Mouse (Mus musculus) heart, embryonic 15.5 days (tissue): ENCODE measurements around the gene Csf3r. TPM values are rescaled to one million over a fixed set of nuclear protein-coding genes. Genes with fewer than 3 reads are reported as not detected.

Experiments
- ATAC-seq: fragments of 200-750 bp; cut with Nextera tagmentation; replicated peaks from 2 replicates; pipeline ENCODE4 v1.8.0; 2017; ENCODE audit warnings: low read depth, moderate TSS enrichment; ENCODE audit not compliant: insufficient number of reproducible peaks, insufficient read depth, low FRiP score
- H3K27ac ChIP-seq: fragments of 300-500 bp; sonication (generic); 2 replicates; pipeline ENCODE4 v1.5.1; 2015; ENCODE audit warnings: mild to moderate bottlenecking, inconsistent platforms
- H3K27me3 ChIP-seq: fragments of 300-500 bp; sonication (generic); 2 replicates; pipeline ENCODE4 v1.6.1; 2015; ENCODE audit warnings: inconsistent platforms
- H3K36me3 ChIP-seq: fragments of 300-500 bp; sonication (generic); 2 replicates; pipeline ENCODE4 v1.6.1; 2015; ENCODE audit warnings: mild to moderate bottlenecking, inconsistent platforms
- H3K4me1 ChIP-seq: fragments of 300-500 bp; sonication (generic); replicated peaks from 2 replicates; pipeline ENCODE4 v1.6.1; 2015; ENCODE audit warnings: inconsistent platforms
- H3K4me2 ChIP-seq: fragments of 300-500 bp; sonication (generic); 2 replicates; pipeline ENCODE4 v1.6.1; 2015; ENCODE audit warnings: inconsistent platforms, mild to moderate bottlenecking, moderate library complexity
- H3K4me3 ChIP-seq: fragments of 300-500 bp; sonication (generic); 2 replicates; pipeline ENCODE4 v1.5.1; 2015; ENCODE audit warnings: mild to moderate bottlenecking, inconsistent platforms
- H3K9ac ChIP-seq: fragments of 300-500 bp; sonication (generic); 2 replicates; pipeline ENCODE4 v1.6.1; 2015; ENCODE audit warnings: mild to moderate bottlenecking, inconsistent platforms
- H3K9me3 ChIP-seq: fragments of 300-500 bp; sonication (generic); replicated peaks from 2 replicates; pipeline ENCODE4 v1.6.1; 2016; ENCODE audit warnings: inconsistent platforms
- WGBS: fragments of 180-500 bp; shearing (Covaris S2); methylation state at CpG from one replicate; pipeline ENCODE4 v1.1.7; 2015; ENCODE audit warnings: mixed read lengths; 5-methylcytosine and 5-hydroxymethylcytosine counted together
- polyA plus RNA-seq: library from polyadenylated mRNA; unstranded; fragments of >200 nt; fragmentation: Nextera tagmentation; extraction: Ambion mirVana; gene quantifications from 2 replicates; pipeline ENCODE4 v1.2.1, GENCODE M21; 2015

Csf3r gene
- polyA plus RNA-seq, 1 experiment from 2014 or later, result 0.38 TPM

DNA sequence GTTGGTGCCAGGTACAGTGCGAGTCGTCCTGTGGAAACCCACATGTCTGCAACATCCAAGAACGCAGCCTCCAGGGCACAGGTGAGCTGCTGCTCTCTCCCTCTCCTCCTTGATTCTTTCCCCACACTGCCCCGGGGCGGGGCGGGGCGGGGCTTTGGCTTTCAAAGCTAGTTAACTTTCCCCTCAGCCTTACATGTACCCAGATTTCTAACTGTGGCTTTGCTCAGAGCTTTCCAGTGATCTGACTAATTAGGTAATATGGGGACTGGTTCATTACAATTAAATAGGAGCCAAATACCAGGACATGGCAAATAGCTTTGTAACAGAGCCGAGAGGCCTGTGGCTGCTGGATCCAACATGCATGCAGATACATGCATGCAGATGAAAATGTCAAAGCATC lies 60.0 kb downstream of the Csf3r start:
- Histone ChIP-seq H3K4me2 (no peak overlapping the region), H3K27ac (no peak overlapping the region), H3K4me1 (0 out of 2 replicates have a peak, but pooled peaks cover 3% of the 10 kb centered on the region), H3K27me3 (no peaks in the 10 kb centered on the region), H3K9ac (no peak overlapping the region), H3K9me3 (no peaks in the 10 kb centered on the region), H3K36me3 (no peaks in the 10 kb centered on the region), H3K4me3 (no peak overlapping the region)
- WGBS, result 66% methylated on average over 8 of the region's 8 CpGs
- ATAC-seq, result no peak

- Histone ChIP-seq H3K4me1 (0 out of 2 replicates have a peak, but pooled peaks cover 3% of the 10 kb centered on the region), H3K9ac (no peak overlapping the region)
Observed at GRCm38 (mm10) chr4:126085996-126086576, 61.7 kb downstream of the Csf3r start.

GRCm38 (mm10) chr4:126090101-126090847 lies 65.9 kb downstream of the Csf3r start:
- H3K27me3 ChIP-seq, result no peaks in the 10 kb centered on the region
- no peak overlapping the region for H3K4me3 ChIP-seq
- H3K9ac ChIP-seq, result no peak overlapping the region
- no peaks in the 10 kb centered on the region for H3K9me3 ChIP-seq
- 0 out of 2 replicates have a peak, but pooled peaks cover 3% of the 10 kb centered on the region for H3K4me1 ChIP-seq
- no peak for ATAC-seq
- WGBS, result 54% methylated on average over 7 of the region's 7 CpGs
- no peak overlapping the region for H3K4me2 ChIP-seq
- no peaks in the 10 kb centered on the region for H3K36me3 ChIP-seq
- H3K27ac ChIP-seq, result no peak overlapping the region

More at GRCm38 (mm10) chr4:126085996-126086576, 61.7 kb downstream of the Csf3r start:
- no peaks in the 10 kb centered on the region for H3K27me3 ChIP-seq
- H3K4me3 ChIP-seq, result no peak overlapping the region
- no peak overlapping the region for H3K27ac ChIP-seq
- H3K9me3 ChIP-seq, result no peaks in the 10 kb centered on the region
- H3K4me2 ChIP-seq, result no peak overlapping the region
- peak; percentile 58; the same call in 1 of the 2 replicates for ATAC-seq
- no peaks in the 10 kb centered on the region for H3K36me3 ChIP-seq
- WGBS, result 23% methylated on average over 7 of the region's 7 CpGs

- ATAC-seq, result no peak
- Histone ChIP-seq H3K9ac (no peak overlapping the region), H3K4me2 (no peak overlapping the region), H3K4me1 (0 out of 2 replicates have a peak, but pooled peaks cover 3% of the 10 kb centered on the region), H3K9me3 (no peaks in the 10 kb centered on the region), H3K27me3 (no peaks in the 10 kb centered on the region), H3K36me3 (no peaks in the 10 kb centered on the region), H3K4me3 (no peak overlapping the region), H3K27ac (no peak overlapping the region)
- WGBS, result 75% methylated on average over 4 of the region's 4 CpGs
Observed at GRCm38 (mm10) chr4:126090848-126091124, 66.4 kb downstream of the Csf3r start.

- no peak for ATAC-seq
- no peak overlapping the region for H3K27ac ChIP-seq
- H3K4me1 ChIP-seq, result peaks cover 6% of the 10 kb centered on the region
- H3K4me2 ChIP-seq, result no peak overlapping the region
- no peak overlapping the region for H3K4me3 ChIP-seq
- H3K9me3 ChIP-seq, result no peaks in the 10 kb centered on the region
- H3K27me3 ChIP-seq, result no peaks in the 10 kb centered on the region
- no peaks in the 10 kb centered on the region for H3K36me3 ChIP-seq
- H3K9ac ChIP-seq, result no peak overlapping the region
- WGBS, result 80% methylated on average over 8 of the region's 8 CpGs
Observed at GRCm38 (mm10) chr4:126091873-126092272, 67.5 kb downstream of the Csf3r start.

Other genes starting within 250 kb of the Csf3r start
- gene Mrps15, start 22.4 kb downstream of the Csf3r start, polyA plus RNA-seq, result 120 and 137 TPM in 2 replicates
- 6.1 and 7.6 TPM in 2 replicates for gene Oscp1, start 34.0 kb downstream of the Csf3r start, polyA plus RNA-seq
- gene Lsm10, start 72.1 kb downstream of the Csf3r start, polyA plus RNA-seq, result 42.2 and 43.2 TPM in 2 replicates
- 20.6 and 27.2 TPM in 2 replicates for gene Stk40, start 79.4 kb downstream of the Csf3r start, polyA plus RNA-seq
- 28.0 and 37.7 TPM in 2 replicates for gene Eva1b, start 123.2 kb downstream of the Csf3r start, polyA plus RNA-seq
- gene Sh3d21, start 138.9 kb downstream of the Csf3r start, polyA plus RNA-seq, result 3.3 and 4.1 TPM in 2 replicates
- gene Thrap3, start 178.2 kb downstream of the Csf3r start, polyA plus RNA-seq, result 129 and 149 TPM in 2 replicates
- gene Map7d1, start 231.8 kb downstream of the Csf3r start, polyA plus RNA-seq, result 39.4 and 50.7 TPM in 2 replicates
- 73.1 and 77.6 TPM in 2 replicates for gene Trappc3, start 237.8 kb downstream of the Csf3r start, polyA plus RNA-seq